Mouse (Mus musculus) lung, adult 18-20 months (tissue): ENCODE results near the gene Akap2.

Source experiments
- DNase-seq, 2 experiments: peaks; one replicate each; pipeline ENCODE4 v3.0.0; 2022; ENCODE audit warnings: mixed read lengths in 2 of 2

The Akap2 gene

GRCm38 (mm10) chr4:57915216-57915965, 197.9 kb downstream of the Akap2 start:
- peak; percentile 82 to 86 for DNase-seq

- DNase-seq: peak; percentile 69 to 73
These were observed 198.8 kb downstream of the Akap2 start, which contains the start of gene D630039A03Rik for GRCm38 (mm10) chr4:57916201-57916661. Gene D630039A03Rik (minus strand): TSS chr4:57916297.

- no peak for DNase-seq
These were observed 199.3 kb downstream of the Akap2 start for GRCm38 (mm10) chr4:57916711-57917110.

GRCm38 (mm10) chr4:57919494-57920423, 202.3 kb downstream of the Akap2 start:
- DNase-seq: peak in 1 of 2 experiments; percentile 31

GRCm38 (mm10) chr4:57920522-57920921, 203.1 kb downstream of the Akap2 start:
- no peak for DNase-seq

GRCm38 (mm10) chr4:57922171-57922570, 204.7 kb downstream of the Akap2 start:
- DNase-seq: no peak

GRCm38 (mm10) chr4:57924556-57925071, 207.2 kb downstream of the Akap2 start:
- DNase-seq: no peak

GRCm38 (mm10) chr4:57927464-57928205, 210.2 kb downstream of the Akap2 start:
- peak in 1 of 2 experiments; percentile 22 for DNase-seq

GRCm38 (mm10) chr4:57930559-57931170, 213.2 kb downstream of the Akap2 start:
- peak; percentile 60 to 71 for DNase-seq

GRCm38 (mm10) chr4:57934181-57934580, 216.7 kb downstream of the Akap2 start:
- no peak for DNase-seq

GRCm38 (mm10) chr4:57937292-57937691, 219.8 kb downstream of the Akap2 start:
- DNase-seq: no peak

GRCm38 (mm10) chr4:57940631-57941030, 223.2 kb downstream of the Akap2 start:
- DNase-seq: no peak

- no peak for DNase-seq
These were observed 225.4 kb downstream of the Akap2 start for GRCm38 (mm10) chr4:57942892-57943291.
